Mouse (Mus musculus) spleen, postnatal 4 days (tissue): ENCODE measurements around the gene Olfr577.

Experiments
- DNase-seq, 2 experiments: peaks; one replicate each; pipeline ENCODE4 v3.0.0; 2022; ENCODE audit warnings: low spot score in 2 of 2

Gene Olfr577

DNA sequence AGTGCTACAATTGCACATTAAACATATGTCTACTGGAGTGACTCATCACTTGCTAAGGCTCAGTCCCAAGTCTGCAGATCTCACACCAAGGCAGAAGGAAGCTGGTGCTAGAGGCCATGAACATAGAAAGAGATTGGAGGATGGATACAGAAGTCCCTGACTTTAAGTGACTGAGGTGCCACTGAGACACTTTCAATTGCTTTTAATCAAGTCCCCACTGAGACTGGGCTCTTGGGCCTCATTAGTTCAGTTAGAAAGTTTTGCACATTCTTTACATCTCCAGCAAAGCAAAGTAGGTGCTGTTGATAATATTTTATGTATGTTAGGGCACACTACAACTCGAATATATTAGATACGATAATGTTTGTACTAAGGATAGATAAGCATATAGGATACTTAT is at the start of gene Olfr577:
Gene Olfr577, minus strand, starts transcription at position 101 of the 400 bp plus-strand sequence.
- DNase-seq: no peak

- no peak for DNase-seq
Measured at GRCm38 (mm10) chr7:102989224-102989623, 13.5 kb upstream of the Olfr577 start, which contains the start of gene Olfr578. TSS of gene Olfr578 (minus strand) at chr7:102989324.

DNA sequence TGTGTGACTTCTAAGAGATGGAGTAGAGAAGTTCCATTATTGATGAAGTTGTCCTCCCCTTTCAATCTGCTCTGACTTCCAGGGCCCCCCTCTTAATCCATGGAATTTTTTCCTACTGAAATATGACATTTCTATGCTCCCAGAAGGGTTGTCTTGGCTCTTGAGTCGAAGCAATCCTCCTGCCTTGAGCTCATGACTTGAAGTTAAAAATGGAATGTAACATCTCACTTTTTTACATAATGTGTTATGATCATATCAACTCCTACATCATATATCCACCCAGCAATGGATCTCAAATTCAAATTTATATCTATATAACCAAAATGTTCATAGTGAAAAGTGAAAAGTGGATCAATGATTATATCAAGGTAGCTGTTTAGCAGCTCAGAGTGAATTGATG is 1.3 kb downstream of the Olfr577 start:
- DNase-seq: no peak

GRCm38 (mm10) chr7:102962360-102962759 is 13.4 kb downstream of the Olfr577 start, which contains the start of gene Olfr576:
TSS of gene Olfr576 (plus strand) at chr7:102962660.
- DNase-seq: no peak

- no peak for DNase-seq
Measured at GRCm38 (mm10) chr7:102958593-102958992, 17.1 kb downstream of the Olfr577 start, which contains the start of gene Olfr575. TSS of gene Olfr575 (minus strand) at chr7:102958775.

- no peak for DNase-seq
Measured at GRCm38 (mm10) chr7:102958137-102958536, 17.6 kb downstream of the Olfr577 start.

GRCm38 (mm10) chr7:102950732-102951131 is 25.0 kb downstream of the Olfr577 start:
- DNase-seq: no peak

DNA sequence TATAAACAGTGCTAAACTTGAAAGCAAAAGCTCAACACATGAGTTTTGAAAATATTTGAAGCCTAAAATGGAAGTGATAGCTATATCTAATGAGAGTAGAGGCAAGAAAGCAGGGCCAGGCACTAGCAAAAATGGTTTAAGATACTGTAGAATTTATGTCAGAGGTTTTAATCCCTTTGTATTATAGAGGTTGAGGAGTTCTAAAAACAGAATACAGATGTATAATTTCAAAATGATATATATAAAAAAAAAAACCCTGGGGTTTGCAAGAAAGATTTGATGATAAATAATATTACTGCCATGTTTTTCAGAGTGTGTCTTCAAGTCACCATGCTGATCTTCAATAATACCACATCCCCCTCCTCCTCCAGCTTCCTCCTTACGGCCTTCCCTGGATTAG is 27.6 kb downstream of the Olfr577 start, which contains the start of gene Olfr574:
Gene Olfr574, plus strand, starts transcription at position 301 of the 400 bp plus-strand sequence.
- DNase-seq: no peak

DNA sequence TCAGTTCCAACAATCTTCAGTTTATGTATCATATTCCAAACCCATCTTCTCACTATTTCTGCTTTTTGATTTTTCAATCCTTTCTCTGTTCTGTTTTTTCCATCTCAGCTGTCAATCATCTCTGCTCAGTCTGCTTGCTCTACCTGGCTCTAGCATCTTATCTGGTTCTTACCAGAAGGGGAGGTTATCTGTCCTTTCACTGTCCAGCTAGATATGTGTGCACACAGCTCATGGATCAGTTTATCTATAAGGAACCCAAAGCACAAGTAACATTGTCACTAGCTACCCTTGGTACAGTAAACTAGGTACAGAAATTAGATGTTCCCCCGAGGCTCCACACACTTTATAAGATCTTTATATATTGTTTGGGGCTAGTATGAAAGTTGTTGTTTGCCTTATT is 32.3 kb downstream of the Olfr577 start:
- DNase-seq: no peak

DNA sequence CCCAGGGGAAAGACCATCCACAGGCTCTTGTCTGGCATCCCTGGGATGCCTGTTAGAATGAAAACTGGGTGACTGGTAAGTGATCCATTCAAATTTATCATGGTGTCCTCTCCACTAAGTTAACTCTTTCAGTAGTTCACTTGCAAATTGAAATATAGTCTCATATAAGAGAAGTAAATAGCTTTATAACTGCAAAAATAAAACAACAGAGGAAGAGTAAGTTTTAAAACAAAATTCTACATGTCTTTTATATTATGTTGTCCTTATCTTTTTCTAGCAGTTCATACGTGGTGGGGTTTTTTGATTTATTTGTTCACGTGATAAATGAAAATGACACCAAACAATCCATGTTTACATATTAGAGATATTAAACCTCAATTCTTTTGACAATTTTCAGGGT is 33.3 kb downstream of the Olfr577 start, which contains the start of gene Olfr573-ps1:
Gene Olfr573-ps1, minus strand, starts transcription at position 101 of the 400 bp plus-strand sequence.
- DNase-seq: no peak

DNA sequence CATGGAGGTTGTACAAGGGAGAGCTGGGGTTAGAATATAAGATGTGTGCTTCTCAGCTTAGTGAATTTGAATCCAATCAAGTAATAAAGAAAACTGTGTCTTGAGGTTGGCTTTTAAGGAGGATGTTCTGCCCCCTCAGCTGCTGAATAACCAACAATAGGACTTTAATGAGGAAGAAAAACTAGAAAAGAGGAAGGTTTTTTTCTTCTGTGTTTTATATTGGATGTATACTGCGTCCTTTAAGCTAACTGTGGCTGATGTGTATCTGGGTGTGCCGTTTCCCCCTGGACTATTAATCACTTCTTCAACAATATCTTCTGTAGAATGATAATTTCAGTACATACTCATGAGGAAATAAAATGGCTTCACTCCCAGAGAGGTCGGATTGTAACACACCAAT is 48.6 kb downstream of the Olfr577 start:
- no peak for DNase-seq

DNA sequence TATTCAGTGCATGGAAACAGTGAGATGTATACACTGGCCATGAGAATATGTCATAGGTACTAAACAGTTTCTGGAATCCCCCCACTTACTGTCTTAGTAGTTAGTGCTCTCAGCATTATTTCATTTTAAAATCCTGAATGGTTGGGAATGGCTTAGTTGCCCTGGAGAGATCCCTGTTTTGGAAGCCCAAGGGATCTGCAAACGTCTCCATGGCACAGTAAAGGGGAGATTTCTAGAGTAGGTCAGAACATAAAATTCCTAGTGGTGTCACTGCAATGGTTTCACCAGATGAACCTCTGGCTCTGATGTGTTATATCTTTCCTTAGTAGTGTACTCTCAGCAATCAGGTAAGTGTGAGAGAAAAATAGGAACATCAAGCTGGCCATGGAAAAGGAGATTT is 51.6 kb downstream of the Olfr577 start, which contains the start of gene Olfr572:
Gene Olfr572, plus strand, starts transcription at position 301 of the 400 bp plus-strand sequence.
- DNase-seq: no peak
